Mouse (Mus musculus): Measurements from ENCODE around the gene Cdc45. TPM values are rescaled to one million over a fixed set of nuclear protein-coding genes. Genes with fewer than 3 reads are reported as not detected.

Gene Cdc45
- polyA plus RNA-seq, 1 experiment from 2014 or later = 4.8 TPM

- TF ChIP-seq CTCF (IDR thresholded peaks at IDR 0.05) (no peak), EP300 (IDR thresholded peaks at IDR 0.05) (no peak)
- Histone ChIP-seq H3K4me1 (ENCODE audit: insufficient read depth, low read depth, low read length) (no peaks in the 10 kb centered on the region), H3K27ac (ENCODE audit: low read length) (peak within 1 kb of the TSS; percentile 86), H3K9me3 (ENCODE audit: low read length) (no peaks in the 10 kb centered on the region), H3K27me3 (replicated peaks; ENCODE audit: insufficient read depth, low read length) (no peaks in the 10 kb centered on the region), H3K4me3 (ENCODE audit: low read depth, low read length) (peak within 1 kb of the TSS; percentile 82), H3K36me3 (ENCODE audit: insufficient read depth, low read length) (peaks cover 2% of the 10 kb centered on the region; the same call in 1 of the 2 replicates), H3K9ac (replicated peaks; ENCODE audit: low read depth) (peak within 1 kb of the TSS; percentile 84), H3K4me2 (replicated peaks; ENCODE audit: low read depth, low read length) (peak within 1 kb of the TSS; percentile 79)
- peak; percentile 99 for ATAC-seq
- 1% methylated on average over 45 of the region's 46 CpGs for WGBS
- peak; percentile 93 for DNase-seq (ENCODE audit: low spot score)
These were observed 24.9 kb upstream of the Cdc45 start, which contains the start of the genes 2510002D24Rik and Gm28539 for GRCm38 (mm10) chr16:18836468-18837208. 2510002D24Rik (plus strand) TSS chr16:18836578. Gm28539 (plus strand) TSS chr16:18836584.

GRCm38 (mm10) chr16:18836073-18836467, 24.3 kb upstream of the Cdc45 start:
- no peaks in the 10 kb centered on the region for H3K9me3 ChIP-seq (ENCODE audit: low read length)
- H3K4me2 ChIP-seq (replicated peaks; ENCODE audit: low read depth, low read length) = peak overlapping the region; percentile 79
- H3K27me3 ChIP-seq (replicated peaks; ENCODE audit: insufficient read depth, low read length) = no peaks in the 10 kb centered on the region
- H3K9ac ChIP-seq (replicated peaks; ENCODE audit: low read depth) = no peak overlapping the region; the same call in 1 of the 2 replicates
- 17% methylated on average over 3 of the region's 3 CpGs for WGBS
- peaks cover 6% of the 10 kb centered on the region; the same call in 1 of the 2 replicates for H3K36me3 ChIP-seq (ENCODE audit: insufficient read depth, low read length)
- peak overlapping the region; percentile 82 for H3K4me3 ChIP-seq (ENCODE audit: low read depth, low read length)
- DNase-seq (ENCODE audit: low spot score) (no peak), ATAC-seq (peak; percentile 70)
- no peak for TF ChIP-seq CTCF (IDR thresholded peaks at IDR 0.05)
- no peak for TF ChIP-seq EP300 (IDR thresholded peaks at IDR 0.05)
- 0 out of 2 replicates have a peak overlapping the region, but pooled peaks have one; percentile 86 for H3K27ac ChIP-seq (ENCODE audit: low read length)
- H3K4me1 ChIP-seq (ENCODE audit: insufficient read depth, low read depth, low read length) = no peaks in the 10 kb centered on the region

- no peak overlapping the region for H3K9ac ChIP-seq (replicated peaks; ENCODE audit: low read depth)
- WGBS = 67% methylated on average over 2 of the region's 2 CpGs
- no peak overlapping the region for H3K27ac ChIP-seq (ENCODE audit: low read length)
- H3K4me3 ChIP-seq (ENCODE audit: low read depth, low read length) = no peak overlapping the region
- peaks cover 21% of the 10 kb centered on the region for H3K36me3 ChIP-seq (ENCODE audit: insufficient read depth, low read length)
- H3K4me1 ChIP-seq (ENCODE audit: insufficient read depth, low read depth, low read length) = no peaks in the 10 kb centered on the region
- no peaks in the 10 kb centered on the region for H3K9me3 ChIP-seq (ENCODE audit: low read length)
- DNase-seq (ENCODE audit: low spot score) = no peak
- TF ChIP-seq CTCF (IDR thresholded peaks at IDR 0.05) (no peak), EP300 (IDR thresholded peaks at IDR 0.05) (no peak)
- ATAC-seq = no peak
- no peaks in the 10 kb centered on the region for H3K27me3 ChIP-seq (replicated peaks; ENCODE audit: insufficient read depth, low read length)
- no peak overlapping the region for H3K4me2 ChIP-seq (replicated peaks; ENCODE audit: low read depth, low read length)
These were observed 21.7 kb upstream of the Cdc45 start for GRCm38 (mm10) chr16:18833486-18833885.

- Histone ChIP-seq H3K4me1 (ENCODE audit: insufficient read depth, low read depth, low read length) (no peaks in the 10 kb centered on the region), H3K4me2 (replicated peaks; ENCODE audit: low read depth, low read length) (no peak overlapping the region), H3K36me3 (ENCODE audit: insufficient read depth, low read length) (peaks cover 52% of the 10 kb centered on the region), H3K9me3 (ENCODE audit: low read length) (no peaks in the 10 kb centered on the region), H3K27ac (ENCODE audit: low read length) (no peak overlapping the region), H3K27me3 (replicated peaks; ENCODE audit: insufficient read depth, low read length) (no peaks in the 10 kb centered on the region), H3K4me3 (ENCODE audit: low read depth, low read length) (no peak overlapping the region), H3K9ac (replicated peaks; ENCODE audit: low read depth) (no peak overlapping the region)
- no peak for ATAC-seq
- WGBS = 72% methylated on average over 6 of the region's 6 CpGs
- DNase-seq (ENCODE audit: low spot score) = no peak
- TF ChIP-seq CTCF (IDR thresholded peaks at IDR 0.05) = no peak
- TF ChIP-seq EP300 (IDR thresholded peaks at IDR 0.05) = no peak
These were observed 17.3 kb upstream of the Cdc45 start for GRCm38 (mm10) chr16:18829102-18829501.

- H3K9ac ChIP-seq (replicated peaks; ENCODE audit: low read depth) = no peak overlapping the region
- TF ChIP-seq CTCF (IDR thresholded peaks at IDR 0.05) (no peak), EP300 (IDR thresholded peaks at IDR 0.05) (no peak)
- ATAC-seq (no peak), DNase-seq (ENCODE audit: low spot score) (no peak)
- H3K27ac ChIP-seq (ENCODE audit: low read length) = no peak overlapping the region
- WGBS = 87% methylated on average over 3 of the region's 3 CpGs
- H3K4me1 ChIP-seq (ENCODE audit: insufficient read depth, low read depth, low read length) = no peaks in the 10 kb centered on the region
- H3K36me3 ChIP-seq (ENCODE audit: insufficient read depth, low read length) = peaks cover 55% of the 10 kb centered on the region
- H3K27me3 ChIP-seq (replicated peaks; ENCODE audit: insufficient read depth, low read length) = no peaks in the 10 kb centered on the region
- H3K4me2 ChIP-seq (replicated peaks; ENCODE audit: low read depth, low read length) = no peak overlapping the region
- no peak overlapping the region for H3K4me3 ChIP-seq (ENCODE audit: low read depth, low read length)
- H3K9me3 ChIP-seq (ENCODE audit: low read length) = no peaks in the 10 kb centered on the region
These were observed 16.8 kb upstream of the Cdc45 start for GRCm38 (mm10) chr16:18828630-18829029.

GRCm38 (mm10) chr16:18822925-18823324, 11.1 kb upstream of the Cdc45 start:
- ATAC-seq (no peak), DNase-seq (ENCODE audit: low spot score) (no peak)
- Histone ChIP-seq H3K9ac (replicated peaks; ENCODE audit: low read depth) (no peak overlapping the region), H3K4me1 (ENCODE audit: insufficient read depth, low read depth, low read length) (no peaks in the 10 kb centered on the region), H3K27me3 (replicated peaks; ENCODE audit: insufficient read depth, low read length) (no peaks in the 10 kb centered on the region), H3K9me3 (ENCODE audit: low read length) (no peaks in the 10 kb centered on the region), H3K36me3 (ENCODE audit: insufficient read depth, low read length) (peaks cover 70% of the 10 kb centered on the region), H3K27ac (ENCODE audit: low read length) (no peak overlapping the region), H3K4me2 (replicated peaks; ENCODE audit: low read depth, low read length) (no peak overlapping the region), H3K4me3 (ENCODE audit: low read depth, low read length) (no peak overlapping the region)
- TF ChIP-seq EP300 (IDR thresholded peaks at IDR 0.05) = no peak
- no peak for TF ChIP-seq CTCF (IDR thresholded peaks at IDR 0.05)
- 77% methylated on average over 4 of the region's 4 CpGs for WGBS
